14 mouse cellular contexts compared by ENCODE assay signal in the genomic region with DNA sequence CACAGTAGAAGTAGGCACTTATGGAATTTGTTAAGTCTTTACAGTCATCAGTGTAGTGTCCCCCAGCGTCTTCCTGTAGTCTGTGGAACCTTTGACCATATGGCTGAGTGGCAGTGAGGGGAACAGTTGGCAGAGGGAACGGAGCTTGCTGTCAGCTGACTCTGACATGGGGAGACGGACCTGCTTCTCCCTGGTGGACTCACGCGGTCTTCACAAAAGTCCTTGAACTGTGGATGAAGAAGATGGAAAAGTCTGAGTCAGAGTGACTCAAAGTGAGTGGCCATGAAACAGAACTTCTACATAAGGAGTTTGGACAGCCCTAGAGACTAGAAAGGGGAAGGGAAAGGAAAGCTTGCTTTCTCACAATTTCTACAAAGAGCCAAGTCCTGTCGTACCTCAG. TPM values are rescaled to one million over a fixed set of nuclear protein-coding genes. Genes with fewer than 3 reads are reported as not detected.
A peak's percentile ranks its signal among the peaks of the same experiment; 100 is the strongest.
DNase-seq lines count a peak whose midpoint lies in the region; ATAC-seq lines count a peak whose summit lies in the region.
"Had no signal": no experiment of that assay in that cellular context is flagged by ENCODE, and none has a peak within 500 bp of the region (broad histone marks: within the 10 kb centered on the region; RNA-seq: fewer than 3 reads in every experiment).

No protein-coding gene starts in this region.

- peak; percentile 81 for DNase-seq in cerebellum, adult 11-12 months
- peak; percentile 91 for DNase-seq in brain, adult 2 months (ENCODE audit: low read depth, low spot score)
- DNase-seq in cerebellum, postnatal 25 days, result peak; percentile 78 to 79
- no peak for DNase-seq in kidney, postnatal 4 days
- DNase-seq in left cerebral cortex, postnatal 10 days (ENCODE audit: extremely low spot score in 1 of 2, low spot score in 2 of 2), result no peak
- no peak for DNase-seq in kidney, postnatal 36 days
- no peak for DNase-seq in embryo, embryonic 11 days
- DNase-seq: gastrocnemius, postnatal 14 days; heart, postnatal 14 days; kidney, postnatal 10 days; lung, postnatal 14 days had no signal

- intact Hi-C loops in left cerebral cortex, postnatal 10 days (cut with DNase I), result no loop called here

- no peak for ATAC-seq in cerebellum, adult (ENCODE audit: insufficient number of reproducible peaks, low FRiP score, low TSS enrichment)
- ATAC-seq: hindbrain, embryonic 16.5 days; intestine, postnatal 0 days had no signal

RNA-seq across cellular contexts. Expression of gene Chn2, which starts 36.1 kb away (rescaled TPM):
- total RNA-seq in left cerebral cortex, postnatal 10 days (2021), result 10 to 100 TPM; 55.3 to 56.6 TPM

Comparison
In these comparisons a context has a peak if more than half of its experiments do, and no peak if none do; other contexts are left out.
1. DNase-seq: peak in cerebellum, adult 11-12 months (single experiment), brain, adult 2 months (single experiment) and cerebellum, postnatal 25 days (2 of 2); none in kidney, postnatal 4 days (0 of 2), left cerebral cortex, postnatal 10 days (0 of 2), kidney, postnatal 36 days (0 of 2) and embryo, embryonic 11 days (single experiment).